Mouse (Mus musculus) myocyte (in vitro differentiated cells): Measurements from ENCODE around the gene Wwox. TPM values are rescaled to one million over a fixed set of nuclear protein-coding genes. Genes with fewer than 3 reads are reported as not detected.

Experiments used
- H3K27me3 ChIP-seq: one replicate; pipeline ENCODE4 v1.6.1; 2011; ENCODE audit not compliant: control insufficient read depth, insufficient read depth, insufficient read length
- H3K36me3 ChIP-seq: one replicate; pipeline ENCODE4 v1.6.1; 2011; ENCODE audit not compliant: control insufficient read depth, insufficient read depth
- H3K4me2 ChIP-seq: one replicate; pipeline ENCODE4 v1.6.1; 2011; ENCODE audit warnings: low read depth, control low read depth
- H3K4me3 ChIP-seq: one replicate; pipeline ENCODE4 v1.5.1; 2011; ENCODE audit warnings: mild to moderate bottlenecking, control low read depth, moderate library complexity
- H3K79me2 ChIP-seq: one replicate; pipeline ENCODE4 v1.6.1; 2011; ENCODE audit not compliant: control insufficient read depth, insufficient read depth
- H3ac ChIP-seq: one replicate; pipeline ENCODE4 v1.6.1; 2011; ENCODE audit not compliant: control insufficient read depth, insufficient read length
- CEBPB ChIP-seq: IDR thresholded peaks from 2 replicates; pipeline ENCODE4 v1.6.1; 2011; ENCODE audit warnings: mild to moderate bottlenecking, moderate library complexity; ENCODE audit not compliant: poor library complexity, insufficient read depth, severe bottlenecking
- E2F4 ChIP-seq: IDR thresholded peaks from one replicate; pipeline ENCODE4 v1.6.1; 2011; ENCODE audit warnings: mild to moderate bottlenecking, control low read depth, moderate library complexity; ENCODE audit not compliant: insufficient read depth
- MAX ChIP-seq: IDR thresholded peaks from one replicate; pipeline ENCODE4 v1.6.1; 2011; ENCODE audit warnings: low read depth, mild to moderate bottlenecking, control low read depth
- MYOD1 ChIP-seq, 3 experiments: IDR thresholded peaks; one replicate each; pipeline ENCODE4 v1.6.1; 2011; ENCODE audit warnings: control low read depth in 2 of 3, low read depth in 2 of 3, mild to moderate bottlenecking in 2 of 3, moderate library complexity in 1 of 3; ENCODE audit not compliant: insufficient read length in 2 of 3, control insufficient read depth in 1 of 3
- MYOG ChIP-seq, 3 experiments: IDR thresholded peaks; one replicate each; pipeline ENCODE4 v1.6.1; 2011; ENCODE audit warnings: control low read depth in 2 of 3, low read depth in 2 of 3, mild to moderate bottlenecking in 2 of 3; ENCODE audit not compliant: insufficient read length in 2 of 3, control insufficient read depth in 1 of 3, insufficient read depth in 1 of 3
- POLR2A ChIP-seq: IDR thresholded peaks from one replicate; pipeline ENCODE4 v1.6.1; 2011; ENCODE audit warnings: low read depth, mild to moderate bottlenecking, control low read depth, moderate library complexity; ENCODE audit not compliant: insufficient read length
- POLR2AphosphoS2 ChIP-seq: IDR thresholded peaks from one replicate; pipeline ENCODE4 v1.6.1; 2011; ENCODE audit warnings: low read depth, control low read depth; ENCODE audit not compliant: insufficient read length
- REST ChIP-seq: IDR thresholded peaks from one replicate; pipeline ENCODE4 v1.6.1; 2011; ENCODE audit warnings: mild to moderate bottlenecking, control low read depth, moderate library complexity; ENCODE audit not compliant: insufficient read depth, insufficient read length
- SRF ChIP-seq: IDR thresholded peaks from one replicate; pipeline ENCODE4 v1.6.1; 2011; ENCODE audit warnings: low read depth; ENCODE audit not compliant: control insufficient read depth, insufficient read length
- TCF12 ChIP-seq: IDR thresholded peaks from one replicate; pipeline ENCODE4 v1.6.1; 2011; ENCODE audit warnings: mild to moderate bottlenecking, control low read depth; ENCODE audit not compliant: poor library complexity, insufficient read depth, severe bottlenecking
- TCF3 ChIP-seq: IDR thresholded peaks from one replicate; pipeline ENCODE4 v1.6.1; 2011; ENCODE audit warnings: low read depth, control low read depth; ENCODE audit not compliant: insufficient read length
- USF1 ChIP-seq: IDR thresholded peaks from one replicate; pipeline ENCODE4 v1.6.1; 2011; ENCODE audit warnings: low read depth, mild to moderate bottlenecking, control low read depth, moderate library complexity
- polyA plus RNA-seq: library from polyadenylated mRNA; unstranded; fragments of >200 nt; fragmentation: generic; extraction: Trizol; gene quantifications from one replicate; pipeline ENCODE4 v1.2.1, GENCODE M21; 2012; ENCODE audit warnings: missing spikeins

Gene Wwox
- polyA plus RNA-seq, 1 experiment = 8.6 TPM

- Histone ChIP-seq H3K27me3 (no peaks in the 10 kb centered on the region), H3K36me3 (no peaks in the 10 kb centered on the region), H3ac (no peak overlapping the region)
These were observed 804.1 kb downstream of the Wwox start for GRCm38 (mm10) chr8:115243465-115244027.

GRCm38 (mm10) chr8:115249688-115250366, 810.4 kb downstream of the Wwox start:
- TF ChIP-seq MYOD1 (IDR thresholded peaks at IDR 0.05; ENCODE audit: control insufficient read depth in 1 of 3, insufficient read length in 2 of 3, low read depth in 2 of 3) (no peak), USF1 (no peak), MYOG (IDR thresholded peaks at IDR 0.05; ENCODE audit: control insufficient read depth in 1 of 3, insufficient read depth in 1 of 3, insufficient read length in 2 of 3, low read depth in 2 of 3) (no peak), TCF12 (no peak), TCF3 (no peak), REST (no peak)
- Histone ChIP-seq H3K36me3 (no peaks in the 10 kb centered on the region), H3K4me3 (no peak overlapping the region), H3K79me2 (no peaks in the 10 kb centered on the region), H3K4me2 (no peak overlapping the region), H3K27me3 (no peaks in the 10 kb centered on the region), H3ac (no peak overlapping the region)

More at GRCm38 (mm10) chr8:115243465-115244027, 804.1 kb downstream of the Wwox start:
- H3K79me2 ChIP-seq = no peaks in the 10 kb centered on the region
- H3K4me3 ChIP-seq = no peak overlapping the region
- TF ChIP-seq TCF12 = no peak
- no peak overlapping the region for H3K4me2 ChIP-seq

- Histone ChIP-seq H3K79me2 (no peaks in the 10 kb centered on the region), H3K4me2 (no peak overlapping the region), H3ac (no peak overlapping the region), H3K36me3 (no peaks in the 10 kb centered on the region), H3K4me3 (no peak overlapping the region), H3K27me3 (no peaks in the 10 kb centered on the region)
- no peak for TF ChIP-seq REST
- TF ChIP-seq MYOD1 (IDR thresholded peaks at IDR 0.05; ENCODE audit: control insufficient read depth in 1 of 3, insufficient read length in 2 of 3, low read depth in 2 of 3) = no peak
- TF ChIP-seq POLR2A = no peak
- no peak for TF ChIP-seq TCF3
- no peak for TF ChIP-seq MAX
- TF ChIP-seq POLR2AphosphoS2 = no peak
- TF ChIP-seq CEBPB = no peak
- no peak for TF ChIP-seq E2F4
- TF ChIP-seq SRF = no peak
- no peak for TF ChIP-seq MYOG (IDR thresholded peaks at IDR 0.05; ENCODE audit: control insufficient read depth in 1 of 3, insufficient read depth in 1 of 3, insufficient read length in 2 of 3, low read depth in 2 of 3)
- no peak for TF ChIP-seq TCF12
- TF ChIP-seq USF1 = no peak
These were observed 816.1 kb downstream of the Wwox start for GRCm38 (mm10) chr8:115255550-115255949.

- H3K4me3 ChIP-seq = no peak overlapping the region
- H3K27me3 ChIP-seq = no peaks in the 10 kb centered on the region
- no peak overlapping the region for H3ac ChIP-seq
- no peaks in the 10 kb centered on the region for H3K36me3 ChIP-seq
- no peak for TF ChIP-seq REST
- no peak for TF ChIP-seq TCF12
- no peak for TF ChIP-seq TCF3
- TF ChIP-seq MAX = no peak
- no peak for TF ChIP-seq USF1
- no peak for TF ChIP-seq MYOD1 (IDR thresholded peaks at IDR 0.05; ENCODE audit: control insufficient read depth in 1 of 3, insufficient read length in 2 of 3, low read depth in 2 of 3)
- no peaks in the 10 kb centered on the region for H3K79me2 ChIP-seq
- H3K4me2 ChIP-seq = no peak overlapping the region
These were observed 818.0 kb downstream of the Wwox start for GRCm38 (mm10) chr8:115257417-115257816.

- Histone ChIP-seq H3K4me2 (no peak overlapping the region), H3K27me3 (no peaks in the 10 kb centered on the region), H3ac (no peak overlapping the region), H3K79me2 (no peaks in the 10 kb centered on the region), H3K36me3 (no peaks in the 10 kb centered on the region), H3K4me3 (no peak overlapping the region)
- TF ChIP-seq REST (no peak), USF1 (no peak), MAX (no peak), POLR2AphosphoS2 (no peak)
These were observed 820.4 kb downstream of the Wwox start for GRCm38 (mm10) chr8:115259806-115260205.

GRCm38 (mm10) chr8:115267196-115267595, 827.7 kb downstream of the Wwox start:
- no peak overlapping the region for H3K4me2 ChIP-seq
- TF ChIP-seq TCF3 (no peak), TCF12 (no peak), POLR2A (no peak), REST (no peak), E2F4 (no peak), SRF (no peak), MAX (no peak), MYOD1 (IDR thresholded peaks at IDR 0.05; ENCODE audit: control insufficient read depth in 1 of 3, insufficient read length in 2 of 3, low read depth in 2 of 3) (no peak), MYOG (IDR thresholded peaks at IDR 0.05; ENCODE audit: control insufficient read depth in 1 of 3, insufficient read depth in 1 of 3, insufficient read length in 2 of 3, low read depth in 2 of 3) (no peak)

More at GRCm38 (mm10) chr8:115267196-115267595, 827.7 kb downstream of the Wwox start:
- Histone ChIP-seq H3K4me3 (no peak overlapping the region), H3K36me3 (no peaks in the 10 kb centered on the region), H3K27me3 (no peaks in the 10 kb centered on the region), H3ac (no peak overlapping the region), H3K79me2 (no peaks in the 10 kb centered on the region)
